Mouse (Mus musculus): ENCODE results near the gene Snca. TPM values are rescaled to one million over a fixed set of nuclear protein-coding genes. Genes with fewer than 3 reads are reported as not detected.
"Not testable (repeated sequence)": the region's sequence is repeated elsewhere in the genome, so short reads cannot be mapped to it uniquely, and the experiment has no call there.

Snca gene
- polyA plus RNA-seq, 1 experiment from 2014 or later = 51.1 TPM

DNA sequence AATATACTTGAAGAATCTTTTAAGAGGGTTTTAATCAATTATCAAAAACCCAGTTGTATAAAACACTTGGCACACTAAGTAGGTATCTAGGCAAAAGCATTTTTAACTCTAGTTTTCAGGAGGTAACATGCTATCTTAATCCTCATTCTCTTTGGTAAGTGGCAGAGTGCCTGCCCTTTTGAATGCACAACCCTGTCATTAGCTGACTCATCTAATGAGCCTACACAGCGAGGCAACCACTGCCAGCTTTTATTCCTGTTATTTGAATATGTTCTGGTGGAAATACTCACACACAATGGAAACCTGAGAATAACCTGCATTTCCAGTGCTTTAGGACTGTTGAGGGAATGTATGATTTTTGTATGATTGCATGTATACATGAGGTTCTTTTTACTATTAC is 89.9 kb downstream of the Snca start:
- no peak for DNase-seq (ENCODE audit: low spot score)
- H3K36me3 ChIP-seq (ENCODE audit: insufficient read depth, low read length) = no peaks in the 10 kb centered on the region
- no peaks in the 10 kb centered on the region for H3K4me1 ChIP-seq (ENCODE audit: insufficient read depth, low read depth, low read length)
- no peaks in the 10 kb centered on the region for H3K27me3 ChIP-seq (replicated peaks; ENCODE audit: insufficient read depth, low read length)
- no peak overlapping the region for H3K27ac ChIP-seq (ENCODE audit: low read length)
- no peaks in the 10 kb centered on the region for H3K9me3 ChIP-seq (ENCODE audit: low read length)
- H3K4me3 ChIP-seq (ENCODE audit: low read depth, low read length) = no peak overlapping the region
- whole genome bisulfite sequencing = 45% methylated on average over 1 of the region's 1 CpGs
- H3K9ac ChIP-seq (replicated peaks; ENCODE audit: low read depth) = no peak overlapping the region
- TF ChIP-seq CTCF (IDR thresholded peaks at IDR 0.05) (no peak), EP300 (IDR thresholded peaks at IDR 0.05) (no peak)
- ATAC-seq = no peak
- no peak overlapping the region for H3K4me2 ChIP-seq (replicated peaks; ENCODE audit: low read depth, low read length)

DNA sequence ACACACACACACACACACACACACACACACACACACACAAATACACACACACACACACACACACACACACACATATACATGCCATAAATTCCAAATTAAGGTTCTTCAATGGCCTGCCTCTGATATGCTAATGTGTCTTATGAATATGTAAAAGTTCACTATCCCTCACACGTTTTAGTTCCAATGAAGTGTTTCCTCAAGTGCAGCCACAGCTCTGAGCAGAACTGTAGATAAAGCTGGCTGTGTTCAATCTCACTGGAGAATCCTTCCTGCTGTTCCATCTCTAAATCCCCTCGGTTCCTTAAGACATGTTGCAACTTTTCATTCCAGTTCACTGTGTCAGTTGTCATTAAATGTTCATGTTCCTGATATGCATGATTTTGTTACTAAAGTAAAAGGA is 98.5 kb downstream of the Snca start:
- Histone ChIP-seq H3K4me3 (ENCODE audit: low read depth, low read length) (no peak overlapping the region), H3K9ac (replicated peaks; ENCODE audit: low read depth) (no peak overlapping the region), H3K9me3 (ENCODE audit: low read length) (no peaks in the 10 kb centered on the region), H3K27ac (ENCODE audit: low read length) (no peak overlapping the region), H3K36me3 (ENCODE audit: insufficient read depth, low read length) (no peaks in the 10 kb centered on the region), H3K27me3 (replicated peaks; ENCODE audit: insufficient read depth, low read length) (no peaks in the 10 kb centered on the region), H3K4me1 (ENCODE audit: insufficient read depth, low read depth, low read length) (no peaks in the 10 kb centered on the region), H3K4me2 (replicated peaks; ENCODE audit: low read depth, low read length) (no peak overlapping the region)
- no peak for ATAC-seq
- WGBS = 42% methylated on average over 2 of the region's 2 CpGs
- TF ChIP-seq CTCF (IDR thresholded peaks at IDR 0.05) (no peak), EP300 (IDR thresholded peaks at IDR 0.05) (no peak)
- DNase-seq (ENCODE audit: low spot score) = no peak

DNA sequence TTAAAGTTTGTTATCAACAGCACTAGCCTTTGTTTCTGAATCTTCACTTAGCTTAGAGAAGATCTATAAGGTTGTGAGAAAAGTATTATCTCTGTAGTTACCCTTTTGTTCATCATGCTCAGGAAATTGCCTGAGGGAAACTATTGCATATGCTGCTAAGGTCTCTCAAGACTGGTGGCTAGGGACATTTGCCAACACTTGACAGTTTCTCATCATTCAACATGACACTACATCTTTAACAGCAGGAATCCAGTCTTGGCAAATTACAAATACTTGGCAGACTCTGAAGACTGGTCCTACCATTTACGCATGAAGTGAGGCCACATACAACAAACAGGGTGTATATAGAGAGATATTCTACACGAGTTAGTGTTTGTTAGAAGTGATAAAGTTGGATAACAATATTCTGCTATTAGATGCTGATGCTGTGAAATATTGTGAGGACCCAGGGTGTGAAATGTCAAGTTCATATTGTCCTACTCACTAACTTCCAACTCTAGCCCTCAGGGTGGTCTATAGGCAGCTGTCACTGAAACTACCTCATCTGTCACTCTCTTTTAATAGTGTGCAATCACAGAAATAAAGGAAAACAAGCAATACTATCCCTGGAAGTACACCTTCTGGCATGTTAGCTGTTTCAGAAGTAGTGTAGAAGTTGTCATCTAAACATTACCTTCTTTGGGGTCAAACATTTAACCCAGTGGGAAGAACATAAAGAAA is 105.4 kb downstream of the Snca start:
- ATAC-seq = no peak
- H3K9ac ChIP-seq (replicated peaks; ENCODE audit: low read depth) = no peak overlapping the region
- no peaks in the 10 kb centered on the region for H3K27me3 ChIP-seq (replicated peaks; ENCODE audit: insufficient read depth, low read length)
- WGBS = 33% methylated on average over 2 of the region's 2 CpGs
- no peaks in the 10 kb centered on the region for H3K4me1 ChIP-seq (ENCODE audit: insufficient read depth, low read depth, low read length)
- TF ChIP-seq EP300 (IDR thresholded peaks at IDR 0.05) (no peak), CTCF (IDR thresholded peaks at IDR 0.05) (no peak)
- H3K9me3 ChIP-seq (ENCODE audit: low read length) = no peaks in the 10 kb centered on the region
- H3K36me3 ChIP-seq (ENCODE audit: insufficient read depth, low read length) = no peaks in the 10 kb centered on the region
- H3K4me2 ChIP-seq (replicated peaks; ENCODE audit: low read depth, low read length) = no peak overlapping the region
- H3K4me3 ChIP-seq (ENCODE audit: low read depth, low read length) = no peak overlapping the region
- no peak overlapping the region for H3K27ac ChIP-seq (ENCODE audit: low read length)
- no peak for DNase-seq (ENCODE audit: low spot score)

DNA sequence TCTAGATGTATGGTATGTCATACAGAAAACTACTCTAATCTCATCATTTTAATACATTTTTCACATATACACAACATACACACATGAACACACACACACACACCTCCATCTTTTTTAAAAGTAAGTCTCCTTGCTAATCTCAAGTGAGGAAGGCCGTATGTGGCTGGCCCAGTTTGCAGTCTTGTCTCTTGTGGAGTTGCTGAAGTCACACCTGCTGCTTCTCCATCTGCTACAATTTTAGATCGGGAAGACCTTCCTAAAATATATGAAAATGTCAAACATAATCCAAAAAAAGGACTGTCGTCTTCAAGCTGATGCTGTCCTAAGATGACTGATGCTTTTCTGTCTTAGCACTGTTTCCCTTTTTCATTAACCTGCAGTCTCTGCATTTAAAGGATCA is 112.1 kb downstream of the Snca start:
- Histone ChIP-seq H3K27ac (ENCODE audit: low read length) (no peak overlapping the region), H3K9me3 (ENCODE audit: low read length) (no peaks in the 10 kb centered on the region), H3K4me2 (replicated peaks; ENCODE audit: low read depth, low read length) (no peak overlapping the region), H3K9ac (replicated peaks; ENCODE audit: low read depth) (no peak overlapping the region), H3K4me3 (ENCODE audit: low read depth, low read length) (no peak overlapping the region), H3K36me3 (ENCODE audit: insufficient read depth, low read length) (no peaks in the 10 kb centered on the region), H3K27me3 (replicated peaks; ENCODE audit: insufficient read depth, low read length) (no peaks in the 10 kb centered on the region), H3K4me1 (ENCODE audit: insufficient read depth, low read depth, low read length) (no peaks in the 10 kb centered on the region)
- DNase-seq (ENCODE audit: low spot score) (no peak), ATAC-seq (no peak)
- 68% methylated on average over 3 of the region's 3 CpGs for WGBS
- no peak for TF ChIP-seq EP300 (IDR thresholded peaks at IDR 0.05)
- TF ChIP-seq CTCF (IDR thresholded peaks at IDR 0.05) = no peak

DNA sequence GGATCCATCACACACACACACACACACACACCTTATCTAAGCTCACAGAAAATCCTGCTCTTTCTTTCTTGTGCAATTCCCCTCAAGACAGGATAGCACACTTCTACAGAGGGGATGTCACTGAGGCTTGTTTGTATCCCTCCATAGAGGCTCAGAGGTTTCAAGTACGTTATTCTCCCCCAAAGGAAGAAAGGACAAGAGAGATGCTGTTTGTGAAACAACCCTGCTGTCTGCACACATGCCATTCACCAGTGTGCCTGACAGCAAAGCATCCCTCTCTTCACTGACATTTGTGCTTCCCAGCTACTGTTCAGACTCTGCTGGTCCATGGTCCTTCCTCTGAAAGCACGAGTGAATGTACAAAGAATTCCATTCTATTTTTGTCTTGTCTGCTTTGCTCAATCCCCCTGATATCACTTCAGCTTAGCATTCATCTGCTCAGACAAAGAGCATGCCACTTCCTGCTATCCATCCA is 119.6 kb downstream of the Snca start:
- Histone ChIP-seq H3K36me3 (ENCODE audit: insufficient read depth, low read length) (no peaks in the 10 kb centered on the region), H3K4me2 (replicated peaks; ENCODE audit: low read depth, low read length) (no peak overlapping the region), H3K9ac (replicated peaks; ENCODE audit: low read depth) (no peak overlapping the region), H3K27ac (ENCODE audit: low read length) (no peak overlapping the region), H3K4me3 (ENCODE audit: low read depth, low read length) (no peak overlapping the region), H3K9me3 (ENCODE audit: low read length) (no peaks in the 10 kb centered on the region), H3K4me1 (ENCODE audit: insufficient read depth, low read depth, low read length) (no peaks in the 10 kb centered on the region), H3K27me3 (replicated peaks; ENCODE audit: insufficient read depth, low read length) (no peaks in the 10 kb centered on the region)
- TF ChIP-seq EP300 (IDR thresholded peaks at IDR 0.05) = no peak
- TF ChIP-seq CTCF (IDR thresholded peaks at IDR 0.05) = no peak
- DNase-seq (ENCODE audit: low spot score) (no peak), ATAC-seq (no peak)
- WGBS = 7% methylated on average over 2 of the region's 2 CpGs

DNA sequence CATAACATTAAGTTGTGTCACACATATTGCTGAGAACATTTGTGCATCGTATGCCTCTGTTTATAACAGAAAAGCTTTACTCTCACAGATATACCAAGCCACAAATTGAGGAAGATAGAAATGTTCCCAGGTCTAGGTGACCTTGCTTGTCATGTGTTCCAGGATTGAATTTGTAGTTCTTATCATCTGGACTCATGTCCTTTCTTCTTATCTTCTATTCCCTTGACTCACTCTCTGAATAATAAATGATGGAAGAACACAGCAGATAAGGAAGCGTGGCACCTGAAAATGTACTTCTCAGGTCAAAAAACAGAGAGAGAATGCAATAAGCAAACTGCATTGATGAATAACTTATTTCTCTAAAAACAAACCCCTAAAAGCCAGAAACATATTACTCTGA is 131.6 kb downstream of the Snca start:
- no peak overlapping the region for H3K4me2 ChIP-seq (replicated peaks; ENCODE audit: low read depth, low read length)
- DNase-seq (ENCODE audit: low spot score) (no peak), ATAC-seq (no peak)
- no peak overlapping the region for H3K4me3 ChIP-seq (ENCODE audit: low read depth, low read length)
- H3K4me1 ChIP-seq (ENCODE audit: insufficient read depth, low read depth, low read length) = no peaks in the 10 kb centered on the region
- no peak overlapping the region for H3K9ac ChIP-seq (replicated peaks; ENCODE audit: low read depth)
- TF ChIP-seq CTCF (IDR thresholded peaks at IDR 0.05) = no peak
- TF ChIP-seq EP300 (IDR thresholded peaks at IDR 0.05) = no peak
- no peaks in the 10 kb centered on the region for H3K9me3 ChIP-seq (ENCODE audit: low read length)
- no peaks in the 10 kb centered on the region for H3K36me3 ChIP-seq (ENCODE audit: insufficient read depth, low read length)
- WGBS = 70% methylated on average over 2 of the region's 2 CpGs
- H3K27ac ChIP-seq (ENCODE audit: low read length) = no peak overlapping the region
- H3K27me3 ChIP-seq (replicated peaks; ENCODE audit: insufficient read depth, low read length) = no peaks in the 10 kb centered on the region

DNA sequence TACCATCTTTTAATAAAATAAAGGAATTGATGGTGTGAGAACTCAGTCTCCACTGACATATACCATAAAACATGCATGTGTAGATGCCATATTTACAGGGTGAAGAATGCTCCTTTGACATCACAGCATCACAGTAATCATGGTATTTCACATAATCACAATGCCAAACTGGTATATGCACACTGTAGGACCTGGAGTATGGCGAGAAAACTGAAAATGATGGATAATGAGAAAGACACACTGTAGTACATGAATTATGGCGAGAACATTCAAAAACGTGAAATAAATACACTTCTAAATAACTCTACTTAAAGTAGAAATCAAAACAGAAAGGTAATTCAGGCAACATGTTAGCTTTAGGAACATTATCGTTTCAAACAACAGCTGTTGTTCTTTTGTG is 142.6 kb downstream of the Snca start:
- not testable (repeated sequence) for H3K27me3 ChIP-seq (replicated peaks; ENCODE audit: insufficient read depth, low read length); H3K9me3 ChIP-seq (ENCODE audit: low read length); H3K36me3 ChIP-seq (ENCODE audit: insufficient read depth, low read length); DNase-seq (ENCODE audit: low spot score); H3K4me2 ChIP-seq (replicated peaks; ENCODE audit: low read depth, low read length); H3K4me3 ChIP-seq (ENCODE audit: low read depth, low read length); H3K4me1 ChIP-seq (ENCODE audit: insufficient read depth, low read depth, low read length); H3K9ac ChIP-seq (replicated peaks; ENCODE audit: low read depth); ATAC-seq; H3K27ac ChIP-seq (ENCODE audit: low read length)
- 78% methylated on average over 4 of the region's 4 CpGs for WGBS
